Mouse (Mus musculus) heart, postnatal 0 days (tissue): Measurements from ENCODE around the gene Aox1.

Experiments used
- CTCF ChIP-seq: IDR thresholded peaks from 2 replicates; pipeline ENCODE4 v1.5.1; 2016; ENCODE audit warnings: antibody characterized with exemption, control low read depth, low read depth
- EP300 ChIP-seq: IDR thresholded peaks from 2 replicates; pipeline ENCODE4 v1.6.1; 2016; ENCODE audit warnings: antibody characterized with exemption, low read depth

- TF ChIP-seq CTCF (no peak), EP300 (no peak)
Observed at GRCm38 (mm10) chr1:58080446-58080845, 50.7 kb downstream of the Aox1 start.
